Mouse (Mus musculus) heart, postnatal 4 days (tissue): ENCODE data around the gene Tmem269. TPM values are rescaled to one million over a fixed set of nuclear protein-coding genes. Genes with fewer than 3 reads are reported as not detected.
A peak's percentile ranks its signal among the peaks of the same experiment; 100 is the strongest.

ENCODE experiments used
- DNase-seq: peaks from one replicate; pipeline ENCODE4 v3.0.0; 2021
- total RNA-seq, 2 experiments: library from RNA; stranded (reverse); gene quantifications; 2 replicates each; pipeline ENCODE4 v1.2.3; 2021

The Tmem269 gene
- total RNA-seq: not detected

GRCm38 (mm10) chr4:119218169-119218568 lies at the start of gene Tmem269:
TSS of gene Tmem269 (minus strand) at chr4:119218217.
- no peak for DNase-seq

GRCm38 (mm10) chr4:119266606-119267005 lies 48.6 kb upstream of the Tmem269 start:
- no peak for DNase-seq

- no peak for DNase-seq
Observed at GRCm38 (mm10) chr4:119263459-119263858, 45.4 kb upstream of the Tmem269 start.

- no peak for DNase-seq
Observed at GRCm38 (mm10) chr4:119262483-119262882, 44.5 kb upstream of the Tmem269 start.

- DNase-seq: no peak
Observed at GRCm38 (mm10) chr4:119261087-119261713, 43.2 kb upstream of the Tmem269 start.

GRCm38 (mm10) chr4:119259344-119260254 lies 41.6 kb upstream of the Tmem269 start:
- DNase-seq: no peak

GRCm38 (mm10) chr4:119257083-119257482 lies 39.1 kb upstream of the Tmem269 start:
- no peak for DNase-seq

GRCm38 (mm10) chr4:119255351-119255750 lies 37.3 kb upstream of the Tmem269 start, which contains the start of gene Cldn19:
TSS of gene Cldn19 (plus strand) at chr4:119255414.
- no peak for DNase-seq

- no peak for DNase-seq
Observed at GRCm38 (mm10) chr4:119254012-119254618, 36.1 kb upstream of the Tmem269 start.

GRCm38 (mm10) chr4:119252025-119252808 lies 34.2 kb upstream of the Tmem269 start:
- no peak for DNase-seq

GRCm38 (mm10) chr4:119248407-119248965 lies 30.5 kb upstream of the Tmem269 start:
- DNase-seq: peak; percentile 33

GRCm38 (mm10) chr4:119247462-119248235 lies 29.6 kb upstream of the Tmem269 start:
- peak; percentile 88 for DNase-seq

- no peak for DNase-seq
Observed at GRCm38 (mm10) chr4:119246688-119247225, 28.7 kb upstream of the Tmem269 start.

- no peak for DNase-seq
Observed at GRCm38 (mm10) chr4:119245961-119246360, 27.9 kb upstream of the Tmem269 start.

GRCm38 (mm10) chr4:119245556-119245955 lies 27.5 kb upstream of the Tmem269 start:
- DNase-seq: peak; percentile 64

GRCm38 (mm10) chr4:119244468-119245240 lies 26.6 kb upstream of the Tmem269 start:
- DNase-seq: no peak

GRCm38 (mm10) chr4:119242571-119242970 lies 24.6 kb upstream of the Tmem269 start:
- DNase-seq: no peak

GRCm38 (mm10) chr4:119241664-119242063 lies 23.6 kb upstream of the Tmem269 start:
- peak; percentile 56 for DNase-seq

- DNase-seq: peak; percentile 53
Observed at GRCm38 (mm10) chr4:119239181-119239682, 21.2 kb upstream of the Tmem269 start.

- DNase-seq: no peak
Observed at GRCm38 (mm10) chr4:119238661-119239060, 20.6 kb upstream of the Tmem269 start.
